Mouse (Mus musculus): ENCODE results near the gene Dip2c. TPM values are rescaled to one million over a fixed set of nuclear protein-coding genes. Genes with fewer than 3 reads are reported as not detected.

The Dip2c gene
- total RNA-seq, 1 experiment: 10.6 TPM

DNA sequence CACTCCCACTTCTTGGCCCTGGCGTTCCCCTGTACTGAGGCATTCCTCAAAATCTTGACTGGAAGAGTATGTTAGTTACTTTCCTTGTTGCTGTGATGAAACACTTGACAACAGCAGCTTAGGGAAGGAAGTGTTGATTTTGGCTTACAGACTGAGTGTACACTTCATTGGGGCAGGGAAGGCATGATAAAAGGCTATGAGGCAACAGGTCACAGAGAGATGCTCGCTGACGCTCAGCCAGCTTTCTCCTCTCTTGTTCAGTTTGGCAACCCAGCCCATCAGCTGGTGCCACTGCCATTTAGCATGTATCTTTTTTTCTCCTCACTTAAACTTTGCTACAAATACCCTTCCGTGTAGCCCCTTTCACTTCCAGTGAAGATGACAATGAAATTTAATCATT lies 302.1 kb downstream of the Dip2c start:
- no peaks in the 10 kb centered on the region for H3K9me3 ChIP-seq (ENCODE audit: control insufficient read depth, insufficient read depth, low read depth, low read length)
- H3K36me3 ChIP-seq (ENCODE audit: control insufficient read depth, insufficient read depth, low read length, poor library complexity, severe bottlenecking): no peaks in the 10 kb centered on the region; the same call in 1 of the 2 replicates
- TF ChIP-seq ZC3H11A (IDR thresholded peaks at IDR 0.05; ENCODE audit: borderline replicate concordance, low read depth, low read length): no peak
- TF ChIP-seq HCFC1 (IDR thresholded peaks at IDR 0.05; ENCODE audit: borderline replicate concordance, insufficient read depth, low read length): no peak
- no peak for TF ChIP-seq CHD2 (IDR thresholded peaks at IDR 0.05; ENCODE audit: low read depth, low read length)
- no peak for TF ChIP-seq ZNF384 (IDR thresholded peaks at IDR 0.05; ENCODE audit: low read depth, low read length)
- no peak for DNase-seq (ENCODE audit: low read depth, low spot score)
- peaks cover 0 to 1% of the 10 kb centered on the region in 2 experiments; a peak in 1 of 4 replicates for H3K4me1 ChIP-seq (ENCODE audit: control insufficient read depth in 2 of 2, insufficient read depth in 2 of 2, low read length in 2 of 2, poor library complexity in 1 of 2)
- H3K4me3 ChIP-seq (ENCODE audit: insufficient read depth in 1 of 2, low read depth in 1 of 2, low read length in 2 of 2, poor library complexity in 1 of 2, severe bottlenecking in 1 of 2): no peak overlapping the region
- no peak overlapping the region for H3K9ac ChIP-seq (ENCODE audit: insufficient read depth, low read depth, low read length, poor library complexity, severe bottlenecking)
- in situ Hi-C loops (cut with MboI; ENCODE audit: low sequenced_read_pairs in 2 of 2, unreplicated experiment in 2 of 2): no loop called here
- H3K27ac ChIP-seq (ENCODE audit: insufficient read depth, low read depth, low read length, poor library complexity, severe bottlenecking): no peak overlapping the region

- Histone ChIP-seq H3K4me3 (ENCODE audit: insufficient read depth in 1 of 2, low read depth in 1 of 2, low read length in 2 of 2, poor library complexity in 1 of 2, severe bottlenecking in 1 of 2) (no peak overlapping the region), H3K9ac (ENCODE audit: insufficient read depth, low read depth, low read length, poor library complexity, severe bottlenecking) (no peak overlapping the region), H3K9me3 (ENCODE audit: control insufficient read depth, insufficient read depth, low read depth, low read length) (no peaks in the 10 kb centered on the region), H3K36me3 (ENCODE audit: control insufficient read depth, insufficient read depth, low read length, poor library complexity, severe bottlenecking) (no peaks in the 10 kb centered on the region; the same call in 1 of the 2 replicates), H3K4me1 (ENCODE audit: control insufficient read depth in 2 of 2, insufficient read depth in 2 of 2, low read length in 2 of 2, poor library complexity in 1 of 2) (peaks cover 0 to 1% of the 10 kb centered on the region in 2 experiments; a peak in 1 of 4 replicates), H3K27ac (ENCODE audit: insufficient read depth, low read depth, low read length, poor library complexity, severe bottlenecking) (no peak overlapping the region)
- in situ Hi-C loops (cut with MboI; ENCODE audit: low sequenced_read_pairs in 2 of 2, unreplicated experiment in 2 of 2): no loop called here
- DNase-seq (ENCODE audit: low read depth, low spot score): no peak
- no peak for TF ChIP-seq CHD2 (IDR thresholded peaks at IDR 0.05; ENCODE audit: low read depth, low read length)
Observed at GRCm38 (mm10) chr13:9581821-9582220, 305.5 kb downstream of the Dip2c start.

GRCm38 (mm10) chr13:9583579-9583978 lies 307.3 kb downstream of the Dip2c start:
- H3K4me1 ChIP-seq (ENCODE audit: control insufficient read depth in 2 of 2, insufficient read depth in 2 of 2, low read length in 2 of 2, poor library complexity in 1 of 2): no peaks in the 10 kb centered on the region
- H3K36me3 ChIP-seq (ENCODE audit: control insufficient read depth, insufficient read depth, low read length, poor library complexity, severe bottlenecking): no peaks in the 10 kb centered on the region
- DNase-seq (ENCODE audit: low read depth, low spot score): no peak
- no peak overlapping the region for H3K4me3 ChIP-seq (ENCODE audit: insufficient read depth in 1 of 2, low read depth in 1 of 2, low read length in 2 of 2, poor library complexity in 1 of 2, severe bottlenecking in 1 of 2)
- in situ Hi-C loops (cut with MboI; ENCODE audit: low sequenced_read_pairs in 2 of 2, unreplicated experiment in 2 of 2): no loop called here
- no peak overlapping the region for H3K9ac ChIP-seq (ENCODE audit: insufficient read depth, low read depth, low read length, poor library complexity, severe bottlenecking)
- H3K27ac ChIP-seq (ENCODE audit: insufficient read depth, low read depth, low read length, poor library complexity, severe bottlenecking): no peak overlapping the region
- TF ChIP-seq MAFK (IDR thresholded peaks at IDR 0.05; ENCODE audit: insufficient read depth, low read depth, low read length): no peak
- TF ChIP-seq CHD2 (IDR thresholded peaks at IDR 0.05; ENCODE audit: low read depth, low read length): no peak
- no peak for TF ChIP-seq ZNF384 (IDR thresholded peaks at IDR 0.05; ENCODE audit: low read depth, low read length)
- TF ChIP-seq HCFC1 (IDR thresholded peaks at IDR 0.05; ENCODE audit: borderline replicate concordance, insufficient read depth, low read length): no peak
- no peak for TF ChIP-seq ZC3H11A (IDR thresholded peaks at IDR 0.05; ENCODE audit: borderline replicate concordance, low read depth, low read length)
- H3K9me3 ChIP-seq (ENCODE audit: control insufficient read depth, insufficient read depth, low read depth, low read length): no peaks in the 10 kb centered on the region

GRCm38 (mm10) chr13:9599334-9600096 lies 323.2 kb downstream of the Dip2c start:
- H3K4me1 ChIP-seq (ENCODE audit: control insufficient read depth in 2 of 2, insufficient read depth in 2 of 2, low read length in 2 of 2, poor library complexity in 1 of 2): peaks cover 4 to 7% of the 10 kb centered on the region in 2 experiments; a peak in 2 of 4 replicates
- in situ Hi-C loops (cut with MboI; ENCODE audit: low sequenced_read_pairs in 2 of 2, unreplicated experiment in 2 of 2): no loop called here
- TF ChIP-seq MAFK (IDR thresholded peaks at IDR 0.05; ENCODE audit: insufficient read depth, low read depth, low read length): no peak
- no peak for TF ChIP-seq HCFC1 (IDR thresholded peaks at IDR 0.05; ENCODE audit: borderline replicate concordance, insufficient read depth, low read length)
- no peak for TF ChIP-seq ZNF384 (IDR thresholded peaks at IDR 0.05; ENCODE audit: low read depth, low read length)
- TF ChIP-seq ZC3H11A (IDR thresholded peaks at IDR 0.05; ENCODE audit: borderline replicate concordance, low read depth, low read length): no peak
- no peak for TF ChIP-seq CHD2 (IDR thresholded peaks at IDR 0.05; ENCODE audit: low read depth, low read length)

More at GRCm38 (mm10) chr13:9599334-9600096, 323.2 kb downstream of the Dip2c start:
- H3K9ac ChIP-seq (ENCODE audit: insufficient read depth, low read depth, low read length, poor library complexity, severe bottlenecking): no peak overlapping the region
- H3K4me3 ChIP-seq (ENCODE audit: insufficient read depth in 1 of 2, low read depth in 1 of 2, low read length in 2 of 2, poor library complexity in 1 of 2, severe bottlenecking in 1 of 2): no peak overlapping the region
- H3K27ac ChIP-seq (ENCODE audit: insufficient read depth, low read depth, low read length, poor library complexity, severe bottlenecking): no peak overlapping the region
- no peaks in the 10 kb centered on the region for H3K36me3 ChIP-seq (ENCODE audit: control insufficient read depth, insufficient read depth, low read length, poor library complexity, severe bottlenecking)
- H3K9me3 ChIP-seq (ENCODE audit: control insufficient read depth, insufficient read depth, low read depth, low read length): no peaks in the 10 kb centered on the region
- no peak for DNase-seq (ENCODE audit: low read depth, low spot score)

Data from ES-E14 (cell line).